Mouse (Mus musculus) midbrain, postnatal 0 days (tissue): ENCODE results near the gene Slit3. TPM values are rescaled to one million over a fixed set of nuclear protein-coding genes. Genes with fewer than 3 reads are reported as not detected.

Experiments
- ATAC-seq: fragments of 200-750 bp; cut with Nextera tagmentation; 2 replicates; pipeline ENCODE4 v1.8.0; 2017; ENCODE audit warnings: moderate number of reproducible peaks, mild to moderate bottlenecking, moderate TSS enrichment, moderate library complexity; ENCODE audit not compliant: low FRiP score
- DNase-seq: peaks from one replicate; pipeline ENCODE4 v3.0.0-alpha.2; 2015; ENCODE audit warnings: low spot score
- H3K27ac ChIP-seq: fragments of 300-500 bp; sonication (generic); 2 replicates; pipeline ENCODE4 v1.5.1; 2014; ENCODE audit warnings: low read depth, mild to moderate bottlenecking, low read length, mixed read lengths
- H3K27me3 ChIP-seq: fragments of 300-500 bp; sonication (generic); 2 replicates; pipeline ENCODE4 v1.6.1; 2014; ENCODE audit warnings: low read length, control low read depth, mixed read lengths; ENCODE audit not compliant: insufficient read depth
- H3K36me3 ChIP-seq: fragments of 300-500 bp; sonication (generic); 2 replicates; pipeline ENCODE4 v1.6.1; 2014; ENCODE audit warnings: low read length, control low read depth, mixed read lengths; ENCODE audit not compliant: insufficient read depth
- H3K4me1 ChIP-seq: fragments of 300-500 bp; sonication (generic); 2 replicates; pipeline ENCODE4 v1.6.1; 2014; ENCODE audit warnings: mild to moderate bottlenecking, control low read depth, antibody characterized with exemption, low read length, mixed read lengths; ENCODE audit not compliant: insufficient read depth
- H3K4me2 ChIP-seq: fragments of 300-500 bp; sonication (generic); 2 replicates; pipeline ENCODE4 v1.6.1; 2014; ENCODE audit warnings: low read depth, mild to moderate bottlenecking, low read length, mixed read lengths; ENCODE audit not compliant: poor library complexity, severe bottlenecking
- H3K4me3 ChIP-seq: fragments of 300-500 bp; sonication (generic); 2 replicates; pipeline ENCODE4 v1.5.1; 2014; ENCODE audit warnings: low read depth, mild to moderate bottlenecking, low read length, moderate library complexity
- H3K9ac ChIP-seq: fragments of 300-500 bp; sonication (generic); replicated peaks from 2 replicates; pipeline ENCODE4 v1.6.1; 2014; ENCODE audit warnings: mild to moderate bottlenecking, low read length, moderate library complexity, mixed read lengths; ENCODE audit not compliant: poor library complexity, severe bottlenecking
- H3K9me3 ChIP-seq: fragments of 300-500 bp; sonication (generic); 2 replicates; pipeline ENCODE4 v1.6.1; 2016; ENCODE audit warnings: low read length, control low read depth
- CTCF ChIP-seq: IDR thresholded peaks from 2 replicates; pipeline ENCODE4 v1.5.1; 2016; ENCODE audit warnings: antibody characterized with exemption, mild to moderate bottlenecking
- WGBS: fragments of 180-500 bp; shearing (Covaris S2); extraction: QIAGEN DNeasy Blood & Tissue Kit; methylation state at CpG from one replicate; pipeline ENCODE4 v1.1.7; 2014; 5-methylcytosine and 5-hydroxymethylcytosine counted together
- polyA plus RNA-seq: library from polyadenylated mRNA; unstranded; fragments of >200 nt; fragmentation: Nextera tagmentation; extraction: Ambion mirVana; gene quantifications from 2 replicates; pipeline ENCODE4 v1.2.1, GENCODE M21; 2015
- total RNA-seq: library from RNA; depleted of rRNA; stranded (reverse); fragments of >200 nt; gene quantifications from 2 replicates; pipeline ENCODE4 v1.2.3, GENCODE M21; 2014

Gene Slit3
- total and polyA plus RNA-seq, 2 experiments from 2014 or later, result 3.6 to 7.7 TPM

- 0 out of 2 replicates have a peak, but pooled peaks have one; percentile 31 for ATAC-seq
- TF ChIP-seq CTCF, result peak; percentile 90
Measured at GRCm38 (mm10) chr11:35119360-35119759, 1.7 kb upstream of the Slit3 start.

GRCm38 (mm10) chr11:35120076-35120475 is 948 bp upstream of the Slit3 start:
- no peak overlapping the region for H3K9ac ChIP-seq
- no peak for TF ChIP-seq CTCF
- H3K36me3 ChIP-seq, result no peaks in the 10 kb centered on the region
- no peak overlapping the region for H3K4me2 ChIP-seq
- DNase-seq, result no peak
- no peaks in the 10 kb centered on the region for H3K4me1 ChIP-seq
- ATAC-seq, result no peak
- peaks cover 28% of the 10 kb centered on the region for H3K27me3 ChIP-seq
- H3K27ac ChIP-seq, result no peak overlapping the region
- H3K9me3 ChIP-seq, result no peaks in the 10 kb centered on the region
- no peak overlapping the region for H3K4me3 ChIP-seq
- 57% methylated on average over 5 of the region's 5 CpGs for WGBS

More at GRCm38 (mm10) chr11:35119360-35119759, 1.7 kb upstream of the Slit3 start:
- Histone ChIP-seq H3K27me3 (peaks cover 28% of the 10 kb centered on the region), H3K4me3 (no peak overlapping the region), H3K4me2 (no peak overlapping the region), H3K9me3 (no peaks in the 10 kb centered on the region), H3K4me1 (no peaks in the 10 kb centered on the region), H3K9ac (no peak overlapping the region), H3K36me3 (no peaks in the 10 kb centered on the region), H3K27ac (no peak overlapping the region)
- peak; percentile 81 for DNase-seq
- WGBS, result 8% methylated on average over 6 of the region's 6 CpGs

GRCm38 (mm10) chr11:35121611-35121959 is 561 bp downstream of the Slit3 start:
- H3K36me3 ChIP-seq, result no peaks in the 10 kb centered on the region
- peak overlapping the region; percentile 57 for H3K9ac ChIP-seq
- no peak overlapping the region for H3K27ac ChIP-seq
- no peak for ATAC-seq
- peak overlapping the region; percentile 65 for H3K4me3 ChIP-seq
- H3K9me3 ChIP-seq, result no peaks in the 10 kb centered on the region
- 1% methylated on average over 27 of the region's 27 CpGs for whole genome bisulfite sequencing
- peaks cover 32% of the 10 kb centered on the region for H3K27me3 ChIP-seq
- H3K4me2 ChIP-seq, result peak overlapping the region; percentile 98
- DNase-seq, result no peak
- no peak for TF ChIP-seq CTCF
- H3K4me1 ChIP-seq, result no peaks in the 10 kb centered on the region

GRCm38 (mm10) chr11:35122091-35122811 is 1.2 kb downstream of the Slit3 start:
- DNase-seq (no peak), ATAC-seq (no peak)
- Histone ChIP-seq H3K4me1 (no peaks in the 10 kb centered on the region), H3K4me3 (peak overlapping the region; percentile 65), H3K9ac (peak overlapping the region; percentile 57; the same call in 1 of the 2 replicates), H3K36me3 (no peaks in the 10 kb centered on the region), H3K4me2 (peak overlapping the region; percentile 98), H3K9me3 (no peaks in the 10 kb centered on the region), H3K27me3 (peaks cover 32% of the 10 kb centered on the region), H3K27ac (no peak overlapping the region)
- 2% methylated on average over 23 of the region's 23 CpGs for WGBS
- TF ChIP-seq CTCF, result no peak

GRCm38 (mm10) chr11:35124489-35125107 is 3.6 kb downstream of the Slit3 start:
- Histone ChIP-seq H3K4me2 (no peak overlapping the region), H3K9me3 (no peaks in the 10 kb centered on the region), H3K27me3 (peaks cover 25% of the 10 kb centered on the region), H3K27ac (no peak overlapping the region), H3K9ac (no peak overlapping the region), H3K4me1 (no peaks in the 10 kb centered on the region), H3K36me3 (no peaks in the 10 kb centered on the region), H3K4me3 (no peak overlapping the region)
- no peak for ATAC-seq
- TF ChIP-seq CTCF, result no peak
- DNase-seq, result no peak
- WGBS, result 80% methylated on average over 17 of the region's 17 CpGs

GRCm38 (mm10) chr11:35125108-35125490 is 4.1 kb downstream of the Slit3 start:
- no peak overlapping the region for H3K4me2 ChIP-seq
- H3K4me3 ChIP-seq, result no peak overlapping the region
- H3K36me3 ChIP-seq, result no peaks in the 10 kb centered on the region
- H3K9me3 ChIP-seq, result no peaks in the 10 kb centered on the region
- no peak for ATAC-seq
- no peaks in the 10 kb centered on the region for H3K4me1 ChIP-seq
- WGBS, result 74% methylated on average over 10 of the region's 10 CpGs
- TF ChIP-seq CTCF, result no peak
- no peak overlapping the region for H3K27ac ChIP-seq
- DNase-seq, result no peak
- no peak overlapping the region for H3K9ac ChIP-seq
- peaks cover 23% of the 10 kb centered on the region for H3K27me3 ChIP-seq
